Mouse (Mus musculus) ES-Bruce4 (cell line): ENCODE results near the gene Lrmda.

Experiments
- CTCF ChIP-seq: IDR thresholded peaks from one replicate; pipeline ENCODE4 v1.8.1; 2011; ENCODE audit warnings: low read depth, low read length
- POLR2A ChIP-seq: IDR thresholded peaks from one replicate; pipeline ENCODE4 v1.8.1; 2011; ENCODE audit warnings: low read length; ENCODE audit not compliant: insufficient read depth

- TF ChIP-seq POLR2A (no peak), CTCF (no peak)
Observed at GRCm38 (mm10) chr14:22847011-22847786, 827.7 kb downstream of the Lrmda start.
